8 mouse cellular contexts compared by ENCODE assay signal in genomic region chr14:41127997-41128396, GRCm38 (mm10). TPM values are rescaled to one million over a fixed set of nuclear protein-coding genes. Genes with fewer than 3 reads are reported as not detected.
A peak's percentile ranks its signal among the peaks of the same experiment; 100 is the strongest.
DNase-seq lines count a peak whose midpoint lies in the region; ATAC-seq and TF ChIP-seq lines count a peak whose summit lies in the region.
"Had no signal": no experiment of that assay in that cellular context is flagged by ENCODE, and none has a peak within 500 bp of the region (broad histone marks: within the 10 kb centered on the region; RNA-seq: fewer than 3 reads in every experiment).

No protein-coding gene starts in this region.

- H3K4me1 ChIP-seq in liver, embryonic 12.5 days: no peaks in the 10 kb centered on the region
- H3K4me1 ChIP-seq in lung, postnatal 0 days (ENCODE audit: insufficient read depth, low read depth, low read length): peaks cover 3% of the 10 kb centered on the region; the same call in 1 of the 2 replicates
- H3K4me1 ChIP-seq: embryonic facial prominence, embryonic 12.5 days had no signal

- no peak for ATAC-seq in liver, embryonic 12.5 days
- ATAC-seq in lung, postnatal 0 days: no peak
- no peak for ATAC-seq in inflammation-experienced regulatory T-cells, adult 6 months

- no peak overlapping the region for H3K4me3 ChIP-seq in liver, embryonic 12.5 days
- no peak overlapping the region for H3K4me3 ChIP-seq in lung, postnatal 0 days (ENCODE audit: low read depth, low read length)
- H3K4me3 ChIP-seq: embryonic facial prominence, embryonic 12.5 days had no signal

- TF ChIP-seq CTCF in lung, postnatal 0 days (IDR thresholded peaks at IDR 0.05): peak; percentile 76

- WGBS in liver, embryonic 12.5 days (ENCODE audit: insufficient replicate concordance): 16% methylated on average over 4 of the region's 4 CpGs
- 12% methylated on average over 4 of the region's 4 CpGs for WGBS in lung, postnatal 0 days

- TF ChIP-seq EP300 in lung, postnatal 0 days (IDR thresholded peaks at IDR 0.05): no peak

- H3K27me3 ChIP-seq in liver, embryonic 12.5 days (replicated peaks): no peaks in the 10 kb centered on the region
- H3K27me3 ChIP-seq in lung, postnatal 0 days (replicated peaks; ENCODE audit: insufficient read depth, low read length): no peaks in the 10 kb centered on the region
- H3K27me3 ChIP-seq: embryonic facial prominence, embryonic 12.5 days had no signal

- no peaks in the 10 kb centered on the region for H3K36me3 ChIP-seq in liver, embryonic 12.5 days
- no peaks in the 10 kb centered on the region for H3K36me3 ChIP-seq in lung, postnatal 0 days (ENCODE audit: insufficient read depth, low read length)
- H3K36me3 ChIP-seq: embryonic facial prominence, embryonic 12.5 days had no signal

- H3K27ac ChIP-seq in liver, embryonic 12.5 days: no peak overlapping the region
- no peak overlapping the region for H3K27ac ChIP-seq in lung, postnatal 0 days (ENCODE audit: low read length)
- H3K27ac ChIP-seq: embryonic facial prominence, embryonic 12.5 days had no signal

- DNase-seq in liver: peak; percentile 30
- peak; percentile 70 for DNase-seq in embryo, embryonic 10 days (ENCODE audit: low spot score)
- peak; percentile 0 for DNase-seq in hindlimb bud, embryonic 11.5 days (ENCODE audit: extremely low spot score, low read depth, low spot score)
- DNase-seq in lung, postnatal 0 days (ENCODE audit: low spot score): peak; percentile 57
- no peak for DNase-seq in spleen, postnatal 4 days (ENCODE audit: low spot score in 2 of 2)

- no peak overlapping the region for H3K9ac ChIP-seq in liver, embryonic 12.5 days
- no peak overlapping the region for H3K9ac ChIP-seq in lung, postnatal 0 days (replicated peaks; ENCODE audit: low read depth)
- H3K9ac ChIP-seq: embryonic facial prominence, embryonic 12.5 days had no signal

- H3K4me2 ChIP-seq in liver, embryonic 12.5 days: no peak overlapping the region
- H3K4me2 ChIP-seq in lung, postnatal 0 days (replicated peaks; ENCODE audit: low read depth, low read length): no peak overlapping the region
- H3K4me2 ChIP-seq: embryonic facial prominence, embryonic 12.5 days had no signal

- H3K9me3 ChIP-seq in liver, embryonic 12.5 days (replicated peaks): no peaks in the 10 kb centered on the region
- H3K9me3 ChIP-seq in lung, postnatal 0 days (ENCODE audit: low read length): no peaks in the 10 kb centered on the region
- H3K9me3 ChIP-seq: embryonic facial prominence, embryonic 12.5 days had no signal

RNA-seq across cellular contexts. Expression of gene Sftpa1, which starts 3.6 kb away (rescaled TPM):
- not detected in 2 replicates for polyA plus RNA-seq in liver, embryonic 12.5 days (2016; fragmentation: Nextera tagmentation; extraction: Ambion mirVana)
- 4,795 and 4,929 TPM in 2 replicates for polyA plus RNA-seq in lung, postnatal 0 days (2015; fragmentation: Nextera tagmentation; extraction: Ambion mirVana)
- not detected for polyA plus RNA-seq in inflammation-experienced regulatory T-cells, adult 6 months (2017; shearing (Covaris generic))
- polyA plus RNA-seq: embryonic facial prominence, embryonic 12.5 days had no signal

RNA-seq across cellular contexts. Expression of gene Mat1a, which starts 23.2 kb away (rescaled TPM):
- 0.54 and 0.55 TPM in 2 replicates for polyA plus RNA-seq in liver, embryonic 12.5 days (2016; fragmentation: Nextera tagmentation; extraction: Ambion mirVana)
- polyA plus RNA-seq in lung, postnatal 0 days (2015; fragmentation: Nextera tagmentation; extraction: Ambion mirVana): 2.5 and 3.1 TPM in 2 replicates
- not detected for polyA plus RNA-seq in inflammation-experienced regulatory T-cells, adult 6 months (2017; shearing (Covaris generic))
- polyA plus RNA-seq: embryonic facial prominence, embryonic 12.5 days had no signal

RNA-seq across cellular contexts. Expression of gene Mbl1, which starts 23.3 kb away (rescaled TPM):
- 9.2 and 9.9 TPM in 2 replicates for polyA plus RNA-seq in liver, embryonic 12.5 days (2016; fragmentation: Nextera tagmentation; extraction: Ambion mirVana)
- 0.76 and 1.3 TPM in 2 replicates for polyA plus RNA-seq in lung, postnatal 0 days (2015; fragmentation: Nextera tagmentation; extraction: Ambion mirVana)
- polyA plus RNA-seq in inflammation-experienced regulatory T-cells, adult 6 months (2017; shearing (Covaris generic)): not detected
- polyA plus RNA-seq: embryonic facial prominence, embryonic 12.5 days had no signal

RNA-seq across cellular contexts. Expression of gene Dydc1, which starts 55.3 kb away (rescaled TPM):
- polyA plus RNA-seq in liver, embryonic 12.5 days (2016; fragmentation: Nextera tagmentation; extraction: Ambion mirVana): not detected in 2 replicates
- 0.30 and 0.40 TPM in 2 replicates for polyA plus RNA-seq in lung, postnatal 0 days (2015; fragmentation: Nextera tagmentation; extraction: Ambion mirVana)
- not detected for polyA plus RNA-seq in inflammation-experienced regulatory T-cells, adult 6 months (2017; shearing (Covaris generic))
- polyA plus RNA-seq: embryonic facial prominence, embryonic 12.5 days had no signal

RNA-seq across cellular contexts. Expression of gene Sftpd, which starts 57.0 kb away (rescaled TPM):
- 0.17 TPM in 1 of 2 replicates, not detected in the other for polyA plus RNA-seq in liver, embryonic 12.5 days (2016; fragmentation: Nextera tagmentation; extraction: Ambion mirVana)
- 1,484 and 1,674 TPM in 2 replicates for polyA plus RNA-seq in lung, postnatal 0 days (2015; fragmentation: Nextera tagmentation; extraction: Ambion mirVana)
- polyA plus RNA-seq in inflammation-experienced regulatory T-cells, adult 6 months (2017; shearing (Covaris generic)): not detected
- polyA plus RNA-seq: embryonic facial prominence, embryonic 12.5 days had no signal

Comparison
In these comparisons a context has a peak if more than half of its experiments do, and no peak if none do; other contexts are left out.
1. DNase-seq: peak in liver (single experiment), embryo, embryonic 10 days (single experiment), hindlimb bud, embryonic 11.5 days (single experiment) and lung, postnatal 0 days (single experiment); none in spleen, postnatal 4 days (0 of 2).
2. RNA of gene Sftpa1, which starts 3.6 kb away (polyA plus RNA-seq): 4,795 to 4,929 TPM in lung, postnatal 0 days; not detected in liver, embryonic 12.5 days and not detected in inflammation-experienced regulatory T-cells, adult 6 months; every median in the first group is over 1,000 times any median in the second.